Mouse (Mus musculus): ENCODE data around the gene Jtb. TPM values are rescaled to one million over a fixed set of nuclear protein-coding genes. Genes with fewer than 3 reads are reported as not detected.

The Jtb gene
- total RNA-seq (2015) (91.6 and 102 TPM in 2 replicates), total RNA-seq (2017) (43.1 and 48.6 TPM in 2 replicates)

GRCm38 (mm10) chr3:90231507-90232333, at the start of gene Jtb:
Gene Jtb, plus strand, starts transcription at chr3:90231597.
- ATAC-seq (replicated peaks; ENCODE audit: poor library complexity), result peak; percentile 97

GRCm38 (mm10) chr3:90183581-90183980, 47.8 kb upstream of the Jtb start:
- no peak for ATAC-seq (replicated peaks; ENCODE audit: poor library complexity)

- no peak for ATAC-seq (replicated peaks; ENCODE audit: poor library complexity)
These were observed 40.4 kb upstream of the Jtb start for GRCm38 (mm10) chr3:90190859-90191510.

- no peak for ATAC-seq (replicated peaks; ENCODE audit: poor library complexity)
These were observed 36.6 kb upstream of the Jtb start for GRCm38 (mm10) chr3:90194759-90195158.

- ATAC-seq (replicated peaks; ENCODE audit: poor library complexity), result no peak
These were observed 35.8 kb upstream of the Jtb start for GRCm38 (mm10) chr3:90195644-90196043.

- no peak for ATAC-seq (replicated peaks; ENCODE audit: poor library complexity)
These were observed 33.8 kb upstream of the Jtb start for GRCm38 (mm10) chr3:90197548-90197947.

- no peak for ATAC-seq (replicated peaks; ENCODE audit: poor library complexity)
These were observed 28.5 kb upstream of the Jtb start for GRCm38 (mm10) chr3:90202884-90203283.

- no peak for ATAC-seq (replicated peaks; ENCODE audit: poor library complexity)
These were observed 27.8 kb upstream of the Jtb start for GRCm38 (mm10) chr3:90203619-90204018.

GRCm38 (mm10) chr3:90204582-90204981, 26.8 kb upstream of the Jtb start:
- no peak for ATAC-seq (replicated peaks; ENCODE audit: poor library complexity)

GRCm38 (mm10) chr3:90208662-90209061, 22.7 kb upstream of the Jtb start:
- ATAC-seq (replicated peaks; ENCODE audit: poor library complexity), result no peak

GRCm38 (mm10) chr3:90209908-90210566, 21.4 kb upstream of the Jtb start:
- ATAC-seq (replicated peaks; ENCODE audit: poor library complexity), result no peak

GRCm38 (mm10) chr3:90211475-90212398, 19.7 kb upstream of the Jtb start:
- ATAC-seq (replicated peaks; ENCODE audit: poor library complexity), result no peak

GRCm38 (mm10) chr3:90212723-90213122, 18.7 kb upstream of the Jtb start:
- ATAC-seq (replicated peaks; ENCODE audit: poor library complexity), result no peak

- ATAC-seq (replicated peaks; ENCODE audit: poor library complexity), result peak; percentile 94
These were observed 18.0 kb upstream of the Jtb start, which contains the start of the genes Rps27 and Rab13 for GRCm38 (mm10) chr3:90213377-90213866. Gene Rps27, minus strand, starts transcription at chr3:90213651. Gene Rab13, plus strand, starts transcription at chr3:90213695.

- no peak for ATAC-seq (replicated peaks; ENCODE audit: poor library complexity)
These were observed 17.3 kb upstream of the Jtb start for GRCm38 (mm10) chr3:90213956-90214684.

- no peak for ATAC-seq (replicated peaks; ENCODE audit: poor library complexity)
These were observed 15.5 kb upstream of the Jtb start for GRCm38 (mm10) chr3:90215825-90216380.

- peak; percentile 76 for ATAC-seq (replicated peaks; ENCODE audit: poor library complexity)
These were observed 11.3 kb upstream of the Jtb start for GRCm38 (mm10) chr3:90220088-90220487.

- peak; percentile 40 for ATAC-seq (replicated peaks; ENCODE audit: poor library complexity)
These were observed 10.9 kb upstream of the Jtb start for GRCm38 (mm10) chr3:90220531-90220951.

GRCm38 (mm10) chr3:90221123-90221522, 10.3 kb upstream of the Jtb start:
- ATAC-seq (replicated peaks; ENCODE audit: poor library complexity), result peak; percentile 28; the same call in 1 of the 2 replicates
